Mouse (Mus musculus) brown adipose tissue, adult 24 weeks (tissue): ENCODE data around the gene Fut9. TPM values are rescaled to one million over a fixed set of nuclear protein-coding genes. Genes with fewer than 3 reads are reported as not detected.

Experiments used
- H3K27ac ChIP-seq: fragments of 200-500 bp; replicated peaks from 2 replicates; pipeline ENCODE4 v1.5.1; 2012; ENCODE audit warnings: low read depth, mild to moderate bottlenecking, low read length
- H3K4me1 ChIP-seq: fragments of 200-500 bp; 2 replicates; pipeline ENCODE4 v1.6.1; 2012; ENCODE audit warnings: low read length, mixed read lengths; ENCODE audit not compliant: control insufficient read depth, insufficient read depth, insufficient read length
- H3K4me3 ChIP-seq: fragments of 200-500 bp; 2 replicates; pipeline ENCODE4 v1.5.1; 2012; ENCODE audit warnings: low read depth, mild to moderate bottlenecking, low read length, moderate library complexity; ENCODE audit not compliant: insufficient read depth
- polyA plus RNA-seq: library from polyadenylated mRNA; stranded (reverse); fragments of >200 nt; gene quantifications from 2 replicates; pipeline ENCODE4 v1.2.4, GENCODE M21; 2012; ENCODE audit not compliant: missing spikeins, insufficient read depth, insufficient read length

Fut9 gene
- polyA plus RNA-seq, 1 experiment = not detected

GRCm38 (mm10) chr4:25713907-25714306 is 86.1 kb downstream of the Fut9 start:
- Histone ChIP-seq H3K4me1 (no peaks in the 10 kb centered on the region), H3K4me3 (no peak overlapping the region), H3K27ac (no peak overlapping the region)

GRCm38 (mm10) chr4:25684976-25685375 is 115.1 kb downstream of the Fut9 start:
- H3K4me3 ChIP-seq = no peak overlapping the region
- H3K27ac ChIP-seq = no peak overlapping the region
- H3K4me1 ChIP-seq = no peaks in the 10 kb centered on the region

- H3K27ac ChIP-seq = no peak overlapping the region
- H3K4me3 ChIP-seq = no peak overlapping the region
- H3K4me1 ChIP-seq = no peaks in the 10 kb centered on the region
Observed at GRCm38 (mm10) chr4:25664196-25664595, 135.8 kb downstream of the Fut9 start.

GRCm38 (mm10) chr4:25661204-25661727 is 138.8 kb downstream of the Fut9 start:
- H3K4me3 ChIP-seq = no peak overlapping the region

GRCm38 (mm10) chr4:25658792-25659191 is 141.3 kb downstream of the Fut9 start:
- Histone ChIP-seq H3K27ac (no peak overlapping the region), H3K4me1 (no peaks in the 10 kb centered on the region), H3K4me3 (no peak overlapping the region)

More at GRCm38 (mm10) chr4:25661204-25661727, 138.8 kb downstream of the Fut9 start:
- Histone ChIP-seq H3K4me1 (no peaks in the 10 kb centered on the region), H3K27ac (no peak overlapping the region)

GRCm38 (mm10) chr4:25651902-25652301 is 148.1 kb downstream of the Fut9 start:
- H3K27ac ChIP-seq = no peak overlapping the region
- H3K4me3 ChIP-seq = no peak overlapping the region
- H3K4me1 ChIP-seq = no peaks in the 10 kb centered on the region

- Histone ChIP-seq H3K27ac (no peak overlapping the region), H3K4me3 (no peak overlapping the region), H3K4me1 (no peaks in the 10 kb centered on the region)
Observed at GRCm38 (mm10) chr4:25648107-25648506, 151.9 kb downstream of the Fut9 start.

GRCm38 (mm10) chr4:25647593-25647992 is 152.5 kb downstream of the Fut9 start:
- Histone ChIP-seq H3K27ac (no peak overlapping the region), H3K4me1 (no peaks in the 10 kb centered on the region), H3K4me3 (no peak overlapping the region)

- H3K4me3 ChIP-seq = no peak overlapping the region
- no peak overlapping the region for H3K27ac ChIP-seq
- no peaks in the 10 kb centered on the region for H3K4me1 ChIP-seq
Observed at GRCm38 (mm10) chr4:25645580-25645979, 154.5 kb downstream of the Fut9 start.

- Histone ChIP-seq H3K4me3 (no peak overlapping the region), H3K4me1 (no peaks in the 10 kb centered on the region), H3K27ac (no peak overlapping the region)
Observed at GRCm38 (mm10) chr4:25641993-25642392, 158.1 kb downstream of the Fut9 start.

- H3K27ac ChIP-seq = no peak overlapping the region
- no peak overlapping the region for H3K4me3 ChIP-seq
- no peaks in the 10 kb centered on the region for H3K4me1 ChIP-seq
Observed at GRCm38 (mm10) chr4:25633262-25633661, 166.8 kb downstream of the Fut9 start.

- no peak overlapping the region for H3K4me3 ChIP-seq
- no peak overlapping the region for H3K27ac ChIP-seq
- no peaks in the 10 kb centered on the region for H3K4me1 ChIP-seq
Observed at GRCm38 (mm10) chr4:25628113-25628512, 171.9 kb downstream of the Fut9 start.

GRCm38 (mm10) chr4:25627467-25627866 is 172.6 kb downstream of the Fut9 start:
- H3K4me1 ChIP-seq = no peaks in the 10 kb centered on the region

GRCm38 (mm10) chr4:25627039-25627438 is 173.0 kb downstream of the Fut9 start:
- Histone ChIP-seq H3K4me1 (no peaks in the 10 kb centered on the region), H3K4me3 (no peak overlapping the region), H3K27ac (no peak overlapping the region)

More at GRCm38 (mm10) chr4:25627467-25627866, 172.6 kb downstream of the Fut9 start:
- no peak overlapping the region for H3K27ac ChIP-seq
- no peak overlapping the region for H3K4me3 ChIP-seq

GRCm38 (mm10) chr4:25623176-25623575 is 176.9 kb downstream of the Fut9 start:
- no peaks in the 10 kb centered on the region for H3K4me1 ChIP-seq
- no peak overlapping the region for H3K4me3 ChIP-seq
- H3K27ac ChIP-seq = no peak overlapping the region

GRCm38 (mm10) chr4:25617301-25617700 is 182.7 kb downstream of the Fut9 start:
- no peak overlapping the region for H3K27ac ChIP-seq
- H3K4me3 ChIP-seq = no peak overlapping the region
- H3K4me1 ChIP-seq = no peaks in the 10 kb centered on the region
